Mouse (Mus musculus): ENCODE data around the gene Pde4b. TPM values are rescaled to one million over a fixed set of nuclear protein-coding genes. Genes with fewer than 3 reads are reported as not detected.

The Pde4b gene
- polyA plus RNA-seq, 1 experiment, result 0.81 TPM

DNA sequence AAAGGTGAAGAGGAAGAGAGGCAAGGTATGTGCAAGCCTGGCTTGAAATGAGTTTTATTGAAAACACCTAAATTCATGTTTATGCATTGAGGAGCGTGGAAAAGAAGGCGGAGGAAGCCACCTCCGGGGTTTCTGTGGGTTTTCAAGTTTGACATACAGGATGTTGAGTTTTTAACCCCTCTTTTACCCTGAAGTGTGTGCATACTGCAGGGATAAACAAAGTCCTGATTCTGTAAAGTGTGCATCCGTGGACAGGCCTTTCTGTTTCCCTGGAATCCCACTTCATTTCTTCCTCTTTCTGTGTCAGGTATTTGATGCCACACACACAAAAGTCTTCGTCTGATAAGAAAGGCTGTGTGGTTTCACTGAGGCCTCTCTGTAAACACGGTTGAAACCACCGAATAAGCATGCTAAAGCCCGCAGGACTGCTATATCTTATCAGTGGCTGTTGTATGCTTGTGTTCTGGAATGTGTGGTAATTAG, 481.8 kb downstream of the Pde4b start:
- Histone ChIP-seq H3K4me3 (ENCODE audit: low read depth, low read length) (no peak overlapping the region), H3K27ac (ENCODE audit: insufficient read depth, low read length) (no peak overlapping the region), H3K9me3 (replicated peaks; ENCODE audit: control insufficient read depth, insufficient read depth, low read length, poor library complexity, severe bottlenecking) (no peaks in the 10 kb centered on the region), H3K36me3 (ENCODE audit: control insufficient read depth, insufficient read depth, low read length, poor library complexity, severe bottlenecking) (no peaks in the 10 kb centered on the region), H3K4me1 (ENCODE audit: control insufficient read depth, insufficient read depth, low read length) (peaks cover 3% of the 10 kb centered on the region), H3K27me3 (ENCODE audit: control insufficient read depth, insufficient read depth, low read length, poor library complexity, severe bottlenecking) (0 out of 2 replicates have a peak, but pooled peaks cover 2% of the 10 kb centered on the region), H3K9ac (ENCODE audit: low read depth, poor library complexity, severe bottlenecking) (no peak overlapping the region)
- no peak for TF ChIP-seq CTCF (IDR thresholded peaks at IDR 0.05; ENCODE audit: low read depth, low read length)
- TF ChIP-seq EP300 (IDR thresholded peaks at IDR 0.05; ENCODE audit: insufficient read depth, low read depth, low read length), result no peak
- TF ChIP-seq POLR2A (IDR thresholded peaks at IDR 0.05; ENCODE audit: insufficient read depth, low read length), result no peak

- no peak overlapping the region for H3K9ac ChIP-seq (ENCODE audit: low read depth, poor library complexity, severe bottlenecking)
- H3K36me3 ChIP-seq (ENCODE audit: control insufficient read depth, insufficient read depth, low read length, poor library complexity, severe bottlenecking), result no peaks in the 10 kb centered on the region
- no peak for TF ChIP-seq CTCF (IDR thresholded peaks at IDR 0.05; ENCODE audit: low read depth, low read length)
- TF ChIP-seq POLR2A (IDR thresholded peaks at IDR 0.05; ENCODE audit: insufficient read depth, low read length), result no peak
- TF ChIP-seq EP300 (IDR thresholded peaks at IDR 0.05; ENCODE audit: insufficient read depth, low read depth, low read length), result no peak
- 0 out of 2 replicates have a peak, but pooled peaks cover 2% of the 10 kb centered on the region for H3K27me3 ChIP-seq (ENCODE audit: control insufficient read depth, insufficient read depth, low read length, poor library complexity, severe bottlenecking)
- peak overlapping the region; percentile 9; the same call in 1 of the 2 replicates for H3K4me3 ChIP-seq (ENCODE audit: low read depth, low read length)
- no peak overlapping the region for H3K27ac ChIP-seq (ENCODE audit: insufficient read depth, low read length)
- no peaks in the 10 kb centered on the region for H3K9me3 ChIP-seq (replicated peaks; ENCODE audit: control insufficient read depth, insufficient read depth, low read length, poor library complexity, severe bottlenecking)
- H3K4me1 ChIP-seq (ENCODE audit: control insufficient read depth, insufficient read depth, low read length), result peaks cover 3% of the 10 kb centered on the region
Observed at GRCm38 (mm10) chr4:102569950-102570765, 482.8 kb downstream of the Pde4b start.

GRCm38 (mm10) chr4:102570766-102571411, 483.5 kb downstream of the Pde4b start:
- Histone ChIP-seq H3K36me3 (ENCODE audit: control insufficient read depth, insufficient read depth, low read length, poor library complexity, severe bottlenecking) (no peaks in the 10 kb centered on the region), H3K4me3 (ENCODE audit: low read depth, low read length) (peak overlapping the region; percentile 9; the same call in 1 of the 2 replicates), H3K9ac (ENCODE audit: low read depth, poor library complexity, severe bottlenecking) (no peak overlapping the region), H3K9me3 (replicated peaks; ENCODE audit: control insufficient read depth, insufficient read depth, low read length, poor library complexity, severe bottlenecking) (no peaks in the 10 kb centered on the region), H3K27ac (ENCODE audit: insufficient read depth, low read length) (no peak overlapping the region), H3K27me3 (ENCODE audit: control insufficient read depth, insufficient read depth, low read length, poor library complexity, severe bottlenecking) (0 out of 2 replicates have a peak, but pooled peaks cover 2% of the 10 kb centered on the region), H3K4me1 (ENCODE audit: control insufficient read depth, insufficient read depth, low read length) (peaks cover 3% of the 10 kb centered on the region)
- no peak for TF ChIP-seq CTCF (IDR thresholded peaks at IDR 0.05; ENCODE audit: low read depth, low read length)
- no peak for TF ChIP-seq EP300 (IDR thresholded peaks at IDR 0.05; ENCODE audit: insufficient read depth, low read depth, low read length)
- TF ChIP-seq POLR2A (IDR thresholded peaks at IDR 0.05; ENCODE audit: insufficient read depth, low read length), result no peak

GRCm38 (mm10) chr4:102572031-102572430, 484.7 kb downstream of the Pde4b start:
- H3K27ac ChIP-seq (ENCODE audit: insufficient read depth, low read length), result no peak overlapping the region
- no peak overlapping the region for H3K4me3 ChIP-seq (ENCODE audit: low read depth, low read length)
- TF ChIP-seq EP300 (IDR thresholded peaks at IDR 0.05; ENCODE audit: insufficient read depth, low read depth, low read length) (no peak), CTCF (IDR thresholded peaks at IDR 0.05; ENCODE audit: low read depth, low read length) (no peak), POLR2A (IDR thresholded peaks at IDR 0.05; ENCODE audit: insufficient read depth, low read length) (no peak)
- no peaks in the 10 kb centered on the region for H3K9me3 ChIP-seq (replicated peaks; ENCODE audit: control insufficient read depth, insufficient read depth, low read length, poor library complexity, severe bottlenecking)
- H3K9ac ChIP-seq (ENCODE audit: low read depth, poor library complexity, severe bottlenecking), result no peak overlapping the region
- H3K4me1 ChIP-seq (ENCODE audit: control insufficient read depth, insufficient read depth, low read length), result peaks cover 3% of the 10 kb centered on the region
- H3K27me3 ChIP-seq (ENCODE audit: control insufficient read depth, insufficient read depth, low read length, poor library complexity, severe bottlenecking), result 0 out of 2 replicates have a peak, but pooled peaks cover 2% of the 10 kb centered on the region
- no peaks in the 10 kb centered on the region for H3K36me3 ChIP-seq (ENCODE audit: control insufficient read depth, insufficient read depth, low read length, poor library complexity, severe bottlenecking)

- Histone ChIP-seq H3K36me3 (ENCODE audit: control insufficient read depth, insufficient read depth, low read length, poor library complexity, severe bottlenecking) (no peaks in the 10 kb centered on the region), H3K9ac (ENCODE audit: low read depth, poor library complexity, severe bottlenecking) (no peak overlapping the region), H3K4me1 (ENCODE audit: control insufficient read depth, insufficient read depth, low read length) (peaks cover 3% of the 10 kb centered on the region), H3K27ac (ENCODE audit: insufficient read depth, low read length) (no peak overlapping the region), H3K27me3 (ENCODE audit: control insufficient read depth, insufficient read depth, low read length, poor library complexity, severe bottlenecking) (0 out of 2 replicates have a peak, but pooled peaks cover 2% of the 10 kb centered on the region), H3K4me3 (ENCODE audit: low read depth, low read length) (no peak overlapping the region), H3K9me3 (replicated peaks; ENCODE audit: control insufficient read depth, insufficient read depth, low read length, poor library complexity, severe bottlenecking) (no peaks in the 10 kb centered on the region)
- TF ChIP-seq EP300 (IDR thresholded peaks at IDR 0.05; ENCODE audit: insufficient read depth, low read depth, low read length), result no peak
- no peak for TF ChIP-seq POLR2A (IDR thresholded peaks at IDR 0.05; ENCODE audit: insufficient read depth, low read length)
- no peak for TF ChIP-seq CTCF (IDR thresholded peaks at IDR 0.05; ENCODE audit: low read depth, low read length)
Observed at GRCm38 (mm10) chr4:102572591-102572990, 485.2 kb downstream of the Pde4b start.

All from ES-Bruce4 (cell line).